Mouse (Mus musculus) thymus, adult 2 months (tissue): ENCODE results near the gene Zcwpw1. TPM values are rescaled to one million over a fixed set of nuclear protein-coding genes. Genes with fewer than 3 reads are reported as not detected.

Experiments
- DNase-seq: peaks from one replicate; pipeline ENCODE4 v3.0.0; 2021
- H3K27ac ChIP-seq: fragments of 200-500 bp; 2 replicates; pipeline ENCODE4 v1.5.1; 2012; ENCODE audit warnings: low read length, control low read depth; ENCODE audit not compliant: control insufficient read depth, insufficient read depth
- H3K27me3 ChIP-seq: fragments of 200-500 bp; 2 replicates; pipeline ENCODE4 v1.6.1; 2012; ENCODE audit warnings: mild to moderate bottlenecking, low read length, moderate library complexity, mixed read lengths; ENCODE audit not compliant: control insufficient read depth, insufficient read depth
- H3K36me3 ChIP-seq: fragments of 200-500 bp; 2 replicates; pipeline ENCODE4 v1.6.1; 2012; ENCODE audit warnings: mild to moderate bottlenecking, low read length, moderate library complexity; ENCODE audit not compliant: control insufficient read depth, insufficient read depth
- H3K4me1 ChIP-seq: fragments of 200-500 bp; replicated peaks from 2 replicates; pipeline ENCODE4 v1.6.1; 2012; ENCODE audit warnings: low read length; ENCODE audit not compliant: control insufficient read depth, insufficient read depth
- H3K4me3 ChIP-seq: fragments of 200-500 bp; 2 replicates; pipeline ENCODE4 v1.5.1; 2012; ENCODE audit warnings: mild to moderate bottlenecking, low read length, control low read depth, moderate library complexity; ENCODE audit not compliant: control insufficient read depth, insufficient read depth
- CTCF ChIP-seq: fragments of 200-500 bp; IDR thresholded peaks from 2 replicates; pipeline ENCODE4 v1.5.1; 2012; ENCODE audit warnings: mild to moderate bottlenecking, control low read depth, low read length, moderate library complexity, borderline replicate concordance; ENCODE audit not compliant: control insufficient read depth, poor library complexity, insufficient read depth; ENCODE audit errors: extremely low read depth
- POLR2A ChIP-seq: fragments of 200-500 bp; IDR thresholded peaks from 2 replicates; pipeline ENCODE4 v1.6.1; 2012; ENCODE audit warnings: mild to moderate bottlenecking, low read length, control low read depth, moderate library complexity; ENCODE audit not compliant: control insufficient read depth, poor library complexity, insufficient read depth; ENCODE audit errors: extremely low read depth
- WGBS: fragments of 180-500 bp; shearing (Covaris S2); methylation state at CpG from one replicate; pipeline ENCODE4 v1.1.7; 2018; 5-methylcytosine and 5-hydroxymethylcytosine counted together
- polyA plus RNA-seq: library from polyadenylated mRNA; depleted of rRNA; stranded (reverse); fragments of >200 nt; gene quantifications from 2 replicates; pipeline ENCODE4 v1.2.3, GENCODE M21; 2012

Zcwpw1 gene
- polyA plus RNA-seq, 1 experiment = 4.6 TPM

DNA sequence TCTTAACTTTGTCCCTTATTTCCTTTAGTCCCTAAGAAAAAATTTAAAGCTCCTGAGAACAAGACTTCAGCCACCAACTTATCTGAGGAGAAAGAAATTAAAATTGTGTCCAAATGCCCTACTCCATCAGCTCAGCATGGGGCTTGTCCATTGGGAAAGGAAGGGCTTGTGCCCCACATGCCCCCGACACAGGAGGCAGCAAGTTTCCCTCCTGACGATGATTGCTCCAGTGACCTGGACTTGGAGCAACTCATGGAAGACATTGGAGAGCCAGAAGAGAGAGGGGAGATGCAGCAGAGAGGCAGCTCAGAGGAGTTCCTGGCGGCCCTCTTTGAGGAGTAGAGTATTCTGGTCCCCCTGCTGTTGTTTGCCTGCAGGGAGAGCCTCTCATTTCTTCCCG lies 34.5 kb downstream of the Zcwpw1 start:
- H3K27me3 ChIP-seq = no peaks in the 10 kb centered on the region
- no peak overlapping the region for H3K27ac ChIP-seq
- H3K4me3 ChIP-seq = no peak overlapping the region
- no peaks in the 10 kb centered on the region for H3K36me3 ChIP-seq
- DNase-seq = no peak
- no peaks in the 10 kb centered on the region for H3K4me1 ChIP-seq
- WGBS = 94% methylated on average over 4 of the region's 4 CpGs
- TF ChIP-seq POLR2A (no peak), CTCF (no peak)

DNA sequence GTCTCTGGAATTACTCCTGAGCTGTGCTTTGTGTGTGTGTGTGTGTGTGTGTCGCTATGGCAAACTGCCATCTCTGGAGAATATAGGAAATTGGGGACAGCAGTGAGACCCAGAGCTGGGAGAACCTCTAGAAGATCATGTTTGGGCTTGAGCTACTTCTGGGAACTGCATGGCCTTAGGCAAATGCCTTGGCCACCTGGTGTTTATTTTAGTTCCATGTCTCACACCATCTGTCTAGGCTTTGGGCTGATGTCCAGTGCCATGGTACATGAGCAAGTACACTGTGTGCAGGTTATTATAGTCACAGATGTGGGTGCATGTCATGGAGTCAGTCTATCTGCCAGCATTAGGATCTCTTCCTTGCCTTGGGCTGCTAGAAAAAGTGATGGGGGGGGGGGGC lies 35.0 kb downstream of the Zcwpw1 start:
- Histone ChIP-seq H3K36me3 (no peaks in the 10 kb centered on the region), H3K27ac (no peak overlapping the region), H3K27me3 (no peaks in the 10 kb centered on the region), H3K4me3 (no peak overlapping the region), H3K4me1 (no peaks in the 10 kb centered on the region)
- 96% methylated on average over 1 of the region's 1 CpGs for WGBS
- TF ChIP-seq CTCF = no peak
- no peak for TF ChIP-seq POLR2A
- DNase-seq = no peak

DNA sequence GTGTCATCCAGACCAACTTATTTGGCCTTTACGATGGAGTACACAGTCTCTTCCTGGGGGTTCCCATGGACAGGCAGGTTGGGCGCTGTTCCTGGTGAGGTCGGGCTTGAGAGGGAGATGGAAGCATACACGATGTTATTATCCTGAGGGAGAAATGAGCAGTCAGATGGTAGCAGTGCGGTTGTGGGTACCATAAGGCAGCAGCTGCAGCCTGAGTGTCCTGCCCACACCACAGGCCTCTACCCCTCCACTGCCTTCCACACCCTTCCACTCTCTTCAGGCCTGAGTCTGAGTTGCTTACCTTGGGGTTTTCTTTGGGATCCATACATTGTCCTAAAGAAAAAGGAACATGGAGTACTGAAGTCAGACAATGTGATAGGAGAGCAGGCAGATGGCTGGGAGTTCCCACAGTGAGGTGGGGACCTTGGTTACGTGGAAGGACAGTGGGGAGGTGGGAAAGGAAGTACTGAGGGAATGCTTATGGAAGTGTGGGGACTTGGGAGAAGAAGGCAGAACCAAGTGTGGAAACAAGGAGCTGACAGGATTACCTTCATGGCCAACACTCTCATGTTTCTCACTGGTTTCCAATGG lies 36.0 kb downstream of the Zcwpw1 start:
- Histone ChIP-seq H3K4me1 (no peaks in the 10 kb centered on the region), H3K36me3 (no peaks in the 10 kb centered on the region), H3K27me3 (no peaks in the 10 kb centered on the region), H3K27ac (no peak overlapping the region), H3K4me3 (no peak overlapping the region)
- no peak for DNase-seq
- TF ChIP-seq CTCF (no peak), POLR2A (no peak)
- 50% methylated on average over 6 of the region's 6 CpGs for WGBS

DNA sequence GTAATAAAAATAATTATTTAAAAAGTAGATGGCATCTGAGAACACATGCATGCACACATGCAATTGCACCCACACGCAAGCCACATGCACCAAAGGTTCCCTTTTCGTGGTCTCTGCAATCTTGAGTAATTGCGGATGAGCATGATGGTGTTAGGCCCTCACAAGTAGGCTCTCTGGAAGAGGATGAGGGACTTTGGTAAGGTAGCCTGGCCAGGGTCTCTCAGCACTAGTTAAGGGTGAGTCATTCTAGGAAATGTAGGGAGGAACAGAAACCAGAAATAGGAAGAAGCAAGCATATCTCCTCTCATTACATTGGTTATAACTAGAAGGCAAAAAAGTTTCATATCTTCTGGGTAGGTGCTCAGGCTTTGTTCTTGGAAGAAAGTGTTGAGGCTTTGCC lies 37.4 kb downstream of the Zcwpw1 start:
- no peaks in the 10 kb centered on the region for H3K4me1 ChIP-seq
- TF ChIP-seq POLR2A (no peak), CTCF (no peak)
- H3K27me3 ChIP-seq = no peaks in the 10 kb centered on the region
- H3K27ac ChIP-seq = no peak overlapping the region
- no peaks in the 10 kb centered on the region for H3K36me3 ChIP-seq
- no peak for DNase-seq
- no peak overlapping the region for H3K4me3 ChIP-seq
- WGBS = 61% methylated on average over 3 of the region's 3 CpGs

DNA sequence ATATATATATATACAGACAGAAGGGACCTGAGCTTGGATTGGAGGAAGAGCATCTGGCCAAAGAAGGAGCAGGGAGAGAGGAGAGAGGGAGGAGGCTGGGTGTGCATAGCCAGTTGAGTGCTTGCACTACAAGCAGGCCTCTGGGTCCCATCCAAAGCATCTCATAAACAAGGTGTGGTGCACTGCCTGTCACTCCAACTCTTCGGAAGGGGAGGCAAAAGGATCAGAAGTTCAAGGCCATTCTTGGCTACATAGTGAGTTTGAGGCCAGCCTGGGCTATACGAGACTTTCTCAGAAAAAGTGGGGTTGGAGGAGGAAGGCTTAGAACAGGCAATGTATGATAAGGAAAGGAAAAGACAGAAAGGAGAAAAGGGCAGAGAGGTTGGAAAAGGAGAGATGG lies 38.4 kb downstream of the Zcwpw1 start:
- Histone ChIP-seq H3K4me1 (no peaks in the 10 kb centered on the region), H3K36me3 (no peaks in the 10 kb centered on the region), H3K27ac (no peak overlapping the region), H3K4me3 (no peak overlapping the region), H3K27me3 (no peaks in the 10 kb centered on the region)
- no peak for DNase-seq
- WGBS = 95% methylated on average over 2 of the region's 2 CpGs
- TF ChIP-seq CTCF (no peak), POLR2A (no peak)

DNA sequence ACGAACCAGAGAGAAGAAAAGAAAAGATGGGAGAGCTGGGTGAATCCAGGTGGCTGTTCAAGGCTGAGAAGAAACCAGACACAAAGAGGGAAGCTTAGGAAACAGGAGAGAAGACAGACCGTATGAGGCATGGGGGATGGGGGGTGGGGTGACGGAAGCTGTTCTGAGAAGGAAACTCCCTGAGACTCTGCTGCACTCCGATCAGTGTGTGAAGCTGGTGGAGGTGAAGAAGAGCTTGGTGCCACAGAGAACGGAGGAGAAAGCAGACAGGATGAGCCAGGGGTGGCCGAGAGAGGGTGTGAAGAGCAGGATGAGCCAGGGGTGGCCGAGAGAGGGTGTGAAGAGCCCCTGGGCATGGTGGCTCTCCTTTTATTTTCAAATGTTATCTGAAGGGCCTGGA lies 38.8 kb downstream of the Zcwpw1 start:
- H3K36me3 ChIP-seq = no peaks in the 10 kb centered on the region
- WGBS = 63% methylated on average over 7 of the region's 7 CpGs
- no peak for DNase-seq
- no peak overlapping the region for H3K4me3 ChIP-seq
- TF ChIP-seq CTCF = no peak
- TF ChIP-seq POLR2A = no peak
- H3K4me1 ChIP-seq = no peaks in the 10 kb centered on the region
- no peaks in the 10 kb centered on the region for H3K27me3 ChIP-seq
- no peak overlapping the region for H3K27ac ChIP-seq

DNA sequence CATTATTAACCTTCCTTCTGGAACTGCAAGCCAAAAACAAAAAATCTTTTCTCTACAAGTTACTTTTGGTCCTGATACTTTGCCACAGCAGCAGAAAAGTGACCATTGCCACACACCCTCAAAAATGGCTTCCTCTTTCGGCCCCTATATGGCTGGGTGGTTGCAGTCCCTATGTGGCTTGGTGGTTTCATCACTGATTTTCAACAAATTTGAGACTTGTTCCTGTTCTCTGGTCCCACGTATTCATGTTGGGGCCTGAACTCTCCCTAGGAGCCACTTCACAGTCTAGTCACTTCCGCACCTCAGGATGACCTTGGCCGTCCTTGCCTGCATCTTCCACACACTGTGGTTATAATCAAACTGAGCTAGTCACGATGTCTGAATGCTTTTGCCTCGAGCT lies 41.1 kb downstream of the Zcwpw1 start:
- DNase-seq = no peak
- no peaks in the 10 kb centered on the region for H3K4me1 ChIP-seq
- H3K27me3 ChIP-seq = no peaks in the 10 kb centered on the region
- WGBS = 78% methylated on average over 6 of the region's 6 CpGs
- H3K27ac ChIP-seq = no peak overlapping the region
- no peaks in the 10 kb centered on the region for H3K36me3 ChIP-seq
- no peak overlapping the region for H3K4me3 ChIP-seq
- no peak for TF ChIP-seq POLR2A
- TF ChIP-seq CTCF = no peak
